Mouse (Mus musculus) megakaryocyte, embryonic 14.5 days (primary cell): ENCODE results near the gene Gna13. TPM values are rescaled to one million over a fixed set of nuclear protein-coding genes. Genes with fewer than 3 reads are reported as not detected.

ENCODE experiments used
- H3K27me3 ChIP-seq: replicated peaks from 2 replicates; pipeline ENCODE3; 2012; ENCODE audit warnings: inconsistent platforms
- H3K36me3 ChIP-seq: replicated peaks from 2 replicates; pipeline ENCODE3; 2012; ENCODE audit warnings: low read length, inconsistent platforms, mixed read lengths
- H3K4me1 ChIP-seq: 2 replicates; pipeline ENCODE4 v1.6.1; 2012; ENCODE audit warnings: inconsistent platforms
- H3K4me3 ChIP-seq: replicated peaks from 2 replicates; pipeline ENCODE3; 2012; ENCODE audit warnings: moderate library complexity, mild to moderate bottlenecking, inconsistent platforms
- H3K9me3 ChIP-seq: 2 replicates; pipeline ENCODE4 v1.6.1; 2012; ENCODE audit warnings: inconsistent platforms
- FLI1 ChIP-seq: IDR thresholded peaks from 2 replicates; pipeline ENCODE4 v1.6.1; 2012; ENCODE audit warnings: low read length, inconsistent platforms, mixed read lengths
- GATA1 ChIP-seq: IDR thresholded peaks from 3 replicates; pipeline ENCODE4 v1.6.1; 2012; ENCODE audit warnings: mixed read lengths, low read length, inconsistent platforms, borderline replicate concordance
- polyA plus RNA-seq: library from polyadenylated mRNA; stranded (reverse); fragments of >175 nt; gene quantifications from 2 replicates; pipeline ENCODE4 v1.2.3, GENCODE M21; 2012; ENCODE audit warnings: low replicate concordance; ENCODE audit not compliant: insufficient read depth

Gna13 gene
- polyA plus RNA-seq, 1 experiment: 60.8 TPM

- Histone ChIP-seq H3K27me3 (no peaks in the 10 kb centered on the region), H3K4me1 (peaks cover 93% of the 10 kb centered on the region), H3K36me3 (peaks cover 94% of the 10 kb centered on the region), H3K9me3 (no peaks in the 10 kb centered on the region), H3K4me3 (peak overlapping the region; percentile 90)
- TF ChIP-seq FLI1 (no peak), GATA1 (no peak)
Measured at GRCm38 (mm10) chr11:109369026-109369637, 6.5 kb downstream of the Gna13 start.

GRCm38 (mm10) chr11:109375412-109375811 lies 12.8 kb downstream of the Gna13 start:
- Histone ChIP-seq H3K4me3 (no peak overlapping the region), H3K9me3 (no peaks in the 10 kb centered on the region), H3K36me3 (peaks cover 69% of the 10 kb centered on the region), H3K4me1 (peaks cover 85% of the 10 kb centered on the region), H3K27me3 (no peaks in the 10 kb centered on the region)
- no peak for TF ChIP-seq FLI1
- no peak for TF ChIP-seq GATA1

- Histone ChIP-seq H3K9me3 (no peaks in the 10 kb centered on the region), H3K4me1 (peaks cover 77% of the 10 kb centered on the region), H3K36me3 (peaks cover 68% of the 10 kb centered on the region), H3K27me3 (no peaks in the 10 kb centered on the region), H3K4me3 (peak overlapping the region; percentile 66)
- no peak for TF ChIP-seq FLI1
- TF ChIP-seq GATA1: no peak
Measured at GRCm38 (mm10) chr11:109376484-109377143, 14.0 kb downstream of the Gna13 start.

- peak overlapping the region; percentile 69 for H3K4me3 ChIP-seq
- H3K27me3 ChIP-seq: no peaks in the 10 kb centered on the region
- H3K4me1 ChIP-seq: peaks cover 74% of the 10 kb centered on the region
- H3K9me3 ChIP-seq: no peaks in the 10 kb centered on the region
- peaks cover 67% of the 10 kb centered on the region for H3K36me3 ChIP-seq
- TF ChIP-seq FLI1 (no peak), GATA1 (no peak)
Measured at GRCm38 (mm10) chr11:109377477-109377876, 14.8 kb downstream of the Gna13 start.

- TF ChIP-seq FLI1: no peak
- peaks cover 74% of the 10 kb centered on the region for H3K4me1 ChIP-seq
- H3K4me3 ChIP-seq: no peak overlapping the region
- H3K9me3 ChIP-seq: no peaks in the 10 kb centered on the region
- H3K27me3 ChIP-seq: no peaks in the 10 kb centered on the region
- peaks cover 69% of the 10 kb centered on the region for H3K36me3 ChIP-seq
Measured at GRCm38 (mm10) chr11:109378051-109378450, 15.4 kb downstream of the Gna13 start.

GRCm38 (mm10) chr11:109380662-109381061 lies 18.0 kb downstream of the Gna13 start:
- peaks cover 75% of the 10 kb centered on the region for H3K36me3 ChIP-seq
- TF ChIP-seq GATA1: no peak
- no peak for TF ChIP-seq FLI1
- no peaks in the 10 kb centered on the region for H3K27me3 ChIP-seq
- H3K9me3 ChIP-seq: no peaks in the 10 kb centered on the region
- H3K4me3 ChIP-seq: no peak overlapping the region
- H3K4me1 ChIP-seq: peaks cover 76% of the 10 kb centered on the region

- Histone ChIP-seq H3K4me1 (peaks cover 79% of the 10 kb centered on the region), H3K36me3 (peaks cover 86% of the 10 kb centered on the region)
- TF ChIP-seq GATA1 (no peak), FLI1 (no peak)
Measured at GRCm38 (mm10) chr11:109385296-109385695, 22.7 kb downstream of the Gna13 start.

GRCm38 (mm10) chr11:109389046-109389445 lies 26.4 kb downstream of the Gna13 start:
- Histone ChIP-seq H3K27me3 (no peaks in the 10 kb centered on the region), H3K4me1 (peaks cover 91% of the 10 kb centered on the region), H3K9me3 (no peaks in the 10 kb centered on the region), H3K36me3 (peaks cover 88% of the 10 kb centered on the region), H3K4me3 (no peak overlapping the region)
- TF ChIP-seq FLI1 (no peak), GATA1 (no peak)

More at GRCm38 (mm10) chr11:109385296-109385695, 22.7 kb downstream of the Gna13 start:
- H3K9me3 ChIP-seq: no peaks in the 10 kb centered on the region
- no peaks in the 10 kb centered on the region for H3K27me3 ChIP-seq
- no peak overlapping the region for H3K4me3 ChIP-seq

GRCm38 (mm10) chr11:109391200-109391599 lies 28.6 kb downstream of the Gna13 start:
- no peaks in the 10 kb centered on the region for H3K27me3 ChIP-seq
- H3K4me1 ChIP-seq: peaks cover 78% of the 10 kb centered on the region
- no peak for TF ChIP-seq FLI1
- TF ChIP-seq GATA1: no peak
- no peaks in the 10 kb centered on the region for H3K9me3 ChIP-seq
- H3K36me3 ChIP-seq: peaks cover 88% of the 10 kb centered on the region
- peak overlapping the region; percentile 28 for H3K4me3 ChIP-seq

- no peak overlapping the region for H3K4me3 ChIP-seq
- H3K27me3 ChIP-seq: no peaks in the 10 kb centered on the region
- H3K36me3 ChIP-seq: peaks cover 91% of the 10 kb centered on the region
- no peaks in the 10 kb centered on the region for H3K9me3 ChIP-seq
- TF ChIP-seq GATA1 (no peak), FLI1 (no peak)
- peaks cover 74% of the 10 kb centered on the region for H3K4me1 ChIP-seq
Measured at GRCm38 (mm10) chr11:109391760-109392159, 29.1 kb downstream of the Gna13 start.
